Mouse (Mus musculus) heart, embryonic 10.5 days (tissue): ENCODE results near the gene Apold1. TPM values are rescaled to one million over a fixed set of nuclear protein-coding genes. Genes with fewer than 3 reads are reported as not detected.

Experiments
- DNase-seq: peaks from one replicate; pipeline ENCODE4 v3.0.0-alpha.2; 2017; ENCODE audit warnings: low spot score
- H3K27ac ChIP-seq: fragments of 300-500 bp; sonication (generic); 2 replicates; pipeline ENCODE4 v1.5.1; 2016; ENCODE audit warnings: mild to moderate bottlenecking
- H3K27me3 ChIP-seq: fragments of 300-500 bp; sonication (generic); 2 replicates; pipeline ENCODE4 v1.6.1; 2016; ENCODE audit warnings: mild to moderate bottlenecking; ENCODE audit not compliant: poor library complexity, insufficient read depth, severe bottlenecking
- H3K36me3 ChIP-seq: fragments of 300-500 bp; sonication (generic); 2 replicates; pipeline ENCODE4 v1.6.1; 2016; ENCODE audit warnings: mild to moderate bottlenecking, moderate library complexity
- H3K4me1 ChIP-seq: fragments of 300-500 bp; sonication (generic); 2 replicates; pipeline ENCODE4 v1.6.1; 2016; ENCODE audit warnings: mild to moderate bottlenecking
- H3K4me3 ChIP-seq: fragments of 300-500 bp; sonication (generic); 2 replicates; pipeline ENCODE4 v1.5.1; 2016; ENCODE audit warnings: mild to moderate bottlenecking, moderate library complexity
- H3K9me3 ChIP-seq: fragments of 300-500 bp; sonication (generic); 2 replicates; pipeline ENCODE4 v1.6.1; 2016; ENCODE audit warnings: mild to moderate bottlenecking, moderate library complexity
- WGBS: fragments of 180-500 bp; shearing (Covaris S2); methylation state at CpG from one replicate; pipeline ENCODE4 v1.1.7; 2016; 5-methylcytosine and 5-hydroxymethylcytosine counted together
- polyA plus RNA-seq: library from polyadenylated mRNA; unstranded; fragments of >200 nt; fragmentation: Nextera tagmentation; extraction: Ambion mirVana; gene quantifications from 2 replicates; pipeline ENCODE4 v1.2.1, GENCODE M21; 2016

The Apold1 gene
- polyA plus RNA-seq, 1 experiment from 2014 or later = 2.2 TPM

DNA sequence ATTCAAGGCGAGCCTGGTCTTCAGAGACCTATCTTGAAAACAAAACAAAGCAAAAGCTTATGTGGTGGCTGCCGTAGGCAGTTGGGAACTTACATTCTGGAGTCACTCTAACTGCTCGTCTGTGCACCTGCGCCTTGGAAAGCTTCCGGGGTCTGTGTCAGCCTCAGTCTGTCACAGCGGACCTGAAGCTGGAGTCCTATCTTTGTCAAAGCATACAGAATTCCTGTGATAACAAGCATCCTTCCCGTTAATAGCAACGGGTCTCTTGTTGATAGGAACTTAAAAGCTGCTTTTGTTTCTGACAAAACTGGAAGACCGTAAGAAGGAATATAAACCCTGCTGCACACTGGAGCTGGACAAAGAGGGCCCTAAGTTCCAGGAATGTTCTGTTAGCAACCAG lies 6.9 kb downstream of the Apold1 start:
- Histone ChIP-seq H3K27ac (no peak overlapping the region), H3K4me1 (peaks cover 13% of the 10 kb centered on the region), H3K9me3 (no peaks in the 10 kb centered on the region), H3K36me3 (no peaks in the 10 kb centered on the region), H3K27me3 (no peaks in the 10 kb centered on the region), H3K4me3 (no peak overlapping the region)
- DNase-seq = no peak
- 51% methylated on average over 9 of the region's 9 CpGs for WGBS

DNA sequence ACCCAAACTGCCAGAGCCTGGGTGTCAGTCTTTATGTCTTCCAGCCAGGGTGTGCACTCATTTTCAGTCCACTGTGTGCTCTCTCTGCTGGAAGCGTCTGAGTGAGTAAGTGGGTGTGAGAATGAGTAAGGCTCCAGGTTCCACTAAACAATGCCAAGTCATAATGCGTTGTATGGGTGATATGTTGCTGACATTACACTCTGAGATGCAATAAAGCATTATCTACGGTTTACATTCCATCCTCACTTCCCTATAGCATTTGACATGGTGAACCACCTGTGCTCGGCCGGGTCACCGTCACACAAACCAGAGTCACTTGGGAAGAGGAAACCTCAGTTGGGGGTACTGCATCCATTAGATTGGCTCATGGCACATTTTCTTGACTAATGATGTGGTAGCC lies 9.2 kb downstream of the Apold1 start:
- no peak for DNase-seq
- no peak overlapping the region for H3K27ac ChIP-seq
- H3K4me3 ChIP-seq = no peak overlapping the region
- H3K9me3 ChIP-seq = no peaks in the 10 kb centered on the region
- WGBS = 88% methylated on average over 6 of the region's 6 CpGs
- H3K27me3 ChIP-seq = no peaks in the 10 kb centered on the region
- no peaks in the 10 kb centered on the region for H3K36me3 ChIP-seq
- peaks cover 6% of the 10 kb centered on the region; the same call in 1 of the 2 replicates for H3K4me1 ChIP-seq

DNA sequence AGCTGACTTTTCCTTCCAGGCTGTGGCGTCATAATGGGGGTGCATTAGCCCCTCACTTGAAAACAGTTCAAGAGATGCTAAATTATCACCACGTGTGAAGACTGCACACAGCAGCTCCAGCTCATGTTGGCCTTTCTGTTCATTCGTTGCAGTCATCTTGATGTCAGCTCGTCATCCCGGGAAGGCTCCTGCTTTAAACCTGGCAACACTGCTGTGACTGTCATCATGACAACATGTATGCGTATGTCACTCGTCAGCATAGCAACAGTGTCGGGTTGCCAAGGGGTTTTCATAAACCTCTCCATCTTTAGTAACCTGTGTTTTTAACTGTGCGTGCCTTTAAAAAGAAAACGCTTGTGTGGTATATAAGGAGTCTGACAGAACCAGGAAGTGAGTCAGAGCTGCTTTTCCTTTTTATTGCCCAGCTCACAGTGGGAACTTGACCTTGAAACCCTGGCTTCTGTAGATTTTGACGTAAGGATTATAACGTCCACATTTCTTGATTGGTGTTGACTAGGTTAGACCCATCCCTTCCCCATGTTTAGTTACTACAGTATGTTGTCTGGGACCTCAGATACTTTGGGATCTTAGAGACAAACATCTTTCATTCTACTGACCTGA lies 12.6 kb downstream of the Apold1 start:
- Histone ChIP-seq H3K4me3 (no peak overlapping the region), H3K36me3 (no peaks in the 10 kb centered on the region), H3K27ac (no peak overlapping the region), H3K27me3 (no peaks in the 10 kb centered on the region), H3K4me1 (peaks cover 6% of the 10 kb centered on the region; the same call in 1 of the 2 replicates), H3K9me3 (no peaks in the 10 kb centered on the region)
- WGBS = 66% methylated on average over 12 of the region's 12 CpGs
- DNase-seq = no peak

DNA sequence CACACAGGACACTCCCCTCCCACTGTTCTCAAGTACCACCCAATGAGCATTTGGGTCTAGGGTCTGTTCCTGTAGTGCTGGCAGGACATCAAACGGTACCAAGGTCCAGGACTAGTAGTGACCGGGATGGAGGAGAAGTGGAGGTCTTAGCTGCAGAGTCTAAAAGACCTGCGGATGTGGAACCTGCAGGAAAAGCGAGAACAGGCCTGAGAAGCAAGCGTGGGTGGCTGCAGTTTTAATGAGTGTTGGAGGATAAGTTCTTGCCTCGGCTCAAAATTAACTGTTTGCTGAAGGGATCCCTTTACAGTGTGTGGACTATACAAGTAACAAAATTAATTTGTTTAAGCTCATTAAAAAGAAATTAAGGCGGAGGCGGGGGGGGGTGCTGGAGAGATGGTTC lies 13.5 kb downstream of the Apold1 start:
- Histone ChIP-seq H3K4me1 (peaks cover 6% of the 10 kb centered on the region; the same call in 1 of the 2 replicates), H3K36me3 (no peaks in the 10 kb centered on the region), H3K4me3 (no peak overlapping the region), H3K27me3 (no peaks in the 10 kb centered on the region), H3K27ac (no peak overlapping the region), H3K9me3 (no peaks in the 10 kb centered on the region)
- DNase-seq = no peak
- 80% methylated on average over 8 of the region's 8 CpGs for WGBS

DNA sequence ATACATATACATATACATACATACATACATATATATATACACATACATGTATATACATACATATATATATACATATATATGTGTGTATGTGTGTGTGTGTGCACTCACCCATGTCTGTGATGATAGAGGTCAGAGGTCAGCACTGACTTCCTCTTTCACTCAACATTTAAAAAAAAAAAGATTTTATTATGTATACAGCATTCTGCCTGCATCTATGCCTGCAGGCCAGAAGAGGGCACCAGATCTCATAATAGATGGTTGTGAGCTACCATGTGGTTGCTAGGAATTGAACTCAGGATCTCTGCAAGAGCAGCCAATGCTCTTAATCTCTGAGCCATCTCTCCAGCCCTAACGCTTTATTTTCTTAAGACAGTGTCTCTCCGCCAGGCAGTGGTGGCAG lies 15.4 kb downstream of the Apold1 start:
- Histone ChIP-seq H3K4me3 (no peak overlapping the region), H3K4me1 (peaks cover 10% of the 10 kb centered on the region), H3K27ac (no peak overlapping the region), H3K27me3 (no peaks in the 10 kb centered on the region), H3K9me3 (no peaks in the 10 kb centered on the region), H3K36me3 (no peaks in the 10 kb centered on the region)
- DNase-seq = no peak
- 86% methylated on average over 2 of the region's 2 CpGs for WGBS

DNA sequence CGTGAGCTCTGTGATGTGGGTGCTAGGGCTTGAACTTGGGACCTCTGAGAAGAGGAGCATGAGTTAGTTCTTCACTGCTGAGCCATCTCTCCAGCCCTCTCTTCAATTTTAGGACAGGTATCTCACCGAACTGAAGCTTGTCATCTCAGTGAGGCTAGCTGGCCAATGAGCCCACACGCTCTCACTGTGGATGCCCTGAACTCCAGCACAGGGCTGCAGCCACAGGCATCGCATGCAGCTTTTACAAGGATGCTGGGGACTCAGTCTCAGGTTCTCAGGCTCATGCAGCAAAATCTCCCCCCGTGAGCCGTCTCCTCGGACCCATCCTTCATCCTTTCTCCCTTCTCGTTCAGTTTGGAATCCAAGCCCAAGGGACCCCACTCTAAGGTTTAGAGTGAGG lies 16.6 kb downstream of the Apold1 start:
- DNase-seq = no peak
- no peak overlapping the region for H3K27ac ChIP-seq
- no peaks in the 10 kb centered on the region for H3K27me3 ChIP-seq
- WGBS = 80% methylated on average over 8 of the region's 8 CpGs
- no peak overlapping the region for H3K4me3 ChIP-seq
- H3K36me3 ChIP-seq = no peaks in the 10 kb centered on the region
- no peaks in the 10 kb centered on the region for H3K9me3 ChIP-seq
- peaks cover 10% of the 10 kb centered on the region for H3K4me1 ChIP-seq

DNA sequence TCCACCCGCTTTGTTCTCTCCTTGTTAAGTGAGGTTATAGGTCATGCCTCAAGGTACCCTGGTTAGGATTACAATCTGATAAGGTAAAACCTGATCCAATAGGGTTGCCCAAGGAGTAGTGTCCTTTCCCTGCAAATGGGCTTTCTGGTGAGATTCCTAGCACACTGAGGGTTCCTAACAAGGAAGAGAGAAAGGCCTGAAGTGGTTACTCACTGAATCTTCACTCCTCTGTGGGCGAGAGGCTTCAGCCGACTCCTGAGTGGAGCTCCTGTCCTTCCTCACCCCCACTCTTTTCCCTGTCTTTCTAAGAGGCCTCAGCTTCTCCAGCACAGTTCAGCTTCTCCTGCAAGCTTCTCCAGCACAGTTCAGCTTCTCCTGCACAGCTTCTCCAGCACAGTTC lies 17.3 kb downstream of the Apold1 start:
- Histone ChIP-seq H3K4me3 (no peak overlapping the region), H3K36me3 (no peaks in the 10 kb centered on the region), H3K9me3 (no peaks in the 10 kb centered on the region), H3K27me3 (no peaks in the 10 kb centered on the region), H3K4me1 (peaks cover 10% of the 10 kb centered on the region), H3K27ac (no peak overlapping the region)
- 60% methylated on average over 3 of the region's 3 CpGs for WGBS
- DNase-seq = no peak

DNA sequence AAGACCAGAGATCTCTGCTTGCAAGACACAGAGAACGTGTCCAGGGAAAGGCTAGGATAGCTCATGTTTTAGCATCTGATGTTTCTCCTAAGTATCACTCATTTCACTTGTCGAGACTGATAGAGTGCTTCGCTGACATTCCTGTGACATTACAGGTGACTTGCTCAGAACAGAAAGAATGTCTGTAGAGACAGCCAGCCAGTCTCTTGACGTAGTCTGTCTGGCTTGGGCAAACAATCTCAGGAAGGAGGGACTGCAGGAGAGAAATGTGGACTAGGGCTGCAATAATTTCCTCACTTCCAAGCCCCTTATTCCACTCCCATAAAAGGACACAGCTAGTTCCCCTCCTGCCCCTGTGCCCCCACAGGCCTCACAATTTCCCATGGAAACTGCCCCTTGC lies 18.8 kb downstream of the Apold1 start:
- no peak for DNase-seq
- no peak overlapping the region for H3K27ac ChIP-seq
- peaks cover 4% of the 10 kb centered on the region; the same call in 1 of the 2 replicates for H3K4me1 ChIP-seq
- no peak overlapping the region for H3K4me3 ChIP-seq
- no peaks in the 10 kb centered on the region for H3K27me3 ChIP-seq
- no peaks in the 10 kb centered on the region for H3K36me3 ChIP-seq
- 49% methylated on average over 4 of the region's 4 CpGs for WGBS
- H3K9me3 ChIP-seq = no peaks in the 10 kb centered on the region

DNA sequence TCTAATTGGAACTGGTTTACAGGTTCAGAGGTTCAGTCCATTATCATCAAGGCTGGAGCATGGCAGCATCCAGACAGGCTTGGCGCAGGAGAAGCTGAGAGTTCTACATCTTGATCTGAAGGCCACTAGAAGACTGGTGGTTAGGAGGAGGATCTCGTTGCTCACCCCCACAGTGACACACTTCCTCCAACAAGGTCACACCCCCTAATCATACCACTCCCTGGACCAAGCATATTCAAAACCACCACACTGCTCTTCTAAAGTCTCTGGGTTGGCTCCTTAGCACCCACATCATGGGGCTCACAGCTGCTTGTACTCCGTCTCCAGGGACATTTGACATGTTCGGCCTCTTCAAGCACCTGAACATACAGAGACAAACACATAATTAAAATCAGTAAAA lies 20.5 kb downstream of the Apold1 start:
- no peak for DNase-seq
- Histone ChIP-seq H3K36me3 (no peaks in the 10 kb centered on the region), H3K9me3 (no peaks in the 10 kb centered on the region), H3K4me1 (peaks cover 4% of the 10 kb centered on the region; the same call in 1 of the 2 replicates), H3K4me3 (no peak overlapping the region), H3K27ac (no peak overlapping the region), H3K27me3 (no peaks in the 10 kb centered on the region)
- WGBS = 89% methylated on average over 4 of the region's 4 CpGs

DNA sequence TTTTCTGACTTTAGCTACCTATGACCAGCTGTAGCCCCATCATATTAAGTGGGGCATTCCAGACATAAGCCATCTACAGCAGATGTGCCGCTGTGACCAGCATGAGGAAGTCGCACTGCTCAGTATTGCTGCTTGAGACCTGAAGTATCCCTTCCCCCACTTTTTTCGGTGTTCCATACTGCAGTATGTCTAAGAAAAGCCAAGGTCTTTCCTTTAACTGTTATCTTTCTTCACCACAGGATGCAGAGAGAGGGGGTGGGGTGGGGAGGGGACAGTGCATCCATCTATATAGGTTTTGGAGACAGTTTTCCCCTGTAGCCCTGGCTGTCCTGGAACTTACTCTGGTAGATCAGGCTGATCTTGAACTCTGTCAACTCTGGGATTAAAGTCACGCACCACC lies 24.9 kb downstream of the Apold1 start:
- no peak for DNase-seq
- Histone ChIP-seq H3K9me3 (no peaks in the 10 kb centered on the region), H3K27me3 (no peaks in the 10 kb centered on the region), H3K4me3 (no peak overlapping the region), H3K36me3 (no peaks in the 10 kb centered on the region), H3K4me1 (no peaks in the 10 kb centered on the region), H3K27ac (0 out of 2 replicates have a peak overlapping the region, but pooled peaks have one; percentile 4)
- 78% methylated on average over 4 of the region's 4 CpGs for WGBS

DNA sequence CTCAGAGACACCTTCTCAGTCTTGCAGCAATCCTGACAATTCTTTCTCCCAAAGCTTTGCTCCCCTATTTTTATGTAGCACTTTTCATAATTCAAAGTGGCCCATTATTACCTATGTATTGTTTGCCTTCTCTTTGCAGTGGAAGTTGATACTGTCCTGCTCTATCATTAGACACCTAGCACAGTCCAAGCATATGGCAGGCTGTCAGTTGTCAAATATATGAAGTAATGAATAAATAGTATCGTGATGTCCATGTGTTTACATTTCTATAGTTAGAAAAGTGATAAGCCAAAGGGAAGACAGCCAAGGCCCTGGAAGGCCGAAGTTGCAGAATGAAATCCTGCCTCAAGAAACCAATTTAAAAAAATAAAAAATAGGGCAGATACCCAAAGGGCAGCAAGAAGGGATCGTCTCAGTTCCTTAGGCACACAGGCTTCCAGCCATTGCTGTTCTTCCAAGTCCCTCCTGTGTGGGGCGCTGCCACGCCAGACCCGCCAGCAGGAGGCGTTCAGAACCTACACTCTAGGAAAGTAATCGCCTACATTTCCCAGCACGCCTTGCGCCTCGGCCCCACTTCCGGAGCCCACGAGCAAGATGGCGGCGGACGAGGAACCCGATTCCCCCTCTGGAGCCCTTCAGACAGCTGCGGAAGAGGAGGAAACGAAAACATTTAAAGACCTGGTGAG lies 29.7 kb downstream of the Apold1 start, which contains the start of gene Ddx47:
Gene Ddx47 (plus strand): TSS at position 565 of the 686 bp plus-strand sequence.
- DNase-seq = peak; percentile 98
- Histone ChIP-seq H3K27ac (peak within 1 kb of the TSS; percentile 82), H3K4me3 (peak within 1 kb of the TSS; percentile 75), H3K36me3 (peaks cover 27% of the 10 kb centered on the region), H3K27me3 (no peaks in the 10 kb centered on the region), H3K4me1 (peaks cover 6% of the 10 kb centered on the region; the same call in 1 of the 2 replicates), H3K9me3 (no peaks in the 10 kb centered on the region)
- WGBS = 6% methylated on average over 19 of the region's 19 CpGs

DNA sequence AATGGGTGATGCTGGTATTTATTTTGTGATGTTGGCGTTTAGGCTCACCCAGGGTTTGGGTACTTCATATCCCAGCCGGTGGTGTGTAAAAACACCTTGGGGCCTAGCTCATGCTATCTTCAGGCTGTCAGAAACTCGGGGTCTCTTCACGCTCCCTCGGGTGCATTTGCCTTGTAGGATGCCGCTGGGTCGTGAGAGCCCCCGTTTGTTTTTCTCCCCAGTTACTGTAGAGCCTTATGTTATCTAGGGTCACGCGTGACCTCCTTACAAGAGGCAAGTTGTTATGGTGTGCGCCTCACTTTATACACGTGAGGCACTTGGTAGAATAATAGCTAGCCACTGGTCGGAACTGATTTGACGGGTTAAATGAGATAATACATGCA lies 30.2 kb downstream of the Apold1 start:
- Histone ChIP-seq H3K4me3 (peak overlapping the region; percentile 75), H3K9me3 (no peaks in the 10 kb centered on the region), H3K4me1 (peaks cover 6% of the 10 kb centered on the region; the same call in 1 of the 2 replicates), H3K36me3 (peaks cover 32% of the 10 kb centered on the region), H3K27ac (peak overlapping the region; percentile 82), H3K27me3 (no peaks in the 10 kb centered on the region)
- WGBS = 2% methylated on average over 14 of the region's 14 CpGs
- no peak for DNase-seq

DNA sequence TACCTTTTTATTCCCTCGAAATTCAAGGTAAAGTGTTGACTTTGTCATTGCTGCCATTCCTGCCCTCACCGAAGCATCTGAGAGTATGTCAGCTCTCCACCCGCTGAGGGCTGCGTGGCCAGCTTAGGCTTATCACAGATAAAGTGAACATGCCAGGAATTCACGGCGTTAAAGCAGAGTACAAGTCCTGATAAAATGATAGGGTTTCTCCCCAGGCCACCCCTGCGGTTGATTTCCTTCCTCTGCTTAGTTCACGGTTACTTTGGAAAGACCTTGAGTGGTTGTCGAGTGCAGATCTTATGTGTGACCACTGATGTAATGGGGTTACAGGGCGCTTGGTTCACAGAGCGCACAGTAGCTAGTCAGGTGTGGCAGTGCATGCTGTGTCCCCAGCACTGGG lies 35.7 kb downstream of the Apold1 start:
- H3K4me3 ChIP-seq = no peak overlapping the region
- H3K36me3 ChIP-seq = peaks cover 86% of the 10 kb centered on the region
- DNase-seq = no peak
- whole genome bisulfite sequencing = 62% methylated on average over 11 of the region's 11 CpGs
- peaks cover 7% of the 10 kb centered on the region; the same call in 1 of the 2 replicates for H3K4me1 ChIP-seq
- no peak overlapping the region for H3K27ac ChIP-seq
- no peaks in the 10 kb centered on the region for H3K9me3 ChIP-seq
- no peaks in the 10 kb centered on the region for H3K27me3 ChIP-seq
